Mouse (Mus musculus): ENCODE data around the gene Ppp1r8. TPM values are rescaled to one million over a fixed set of nuclear protein-coding genes. Genes with fewer than 3 reads are reported as not detected.

Gene Ppp1r8
- polyA plus RNA-seq, 1 experiment from 2014 or later, result 101 TPM

DNA sequence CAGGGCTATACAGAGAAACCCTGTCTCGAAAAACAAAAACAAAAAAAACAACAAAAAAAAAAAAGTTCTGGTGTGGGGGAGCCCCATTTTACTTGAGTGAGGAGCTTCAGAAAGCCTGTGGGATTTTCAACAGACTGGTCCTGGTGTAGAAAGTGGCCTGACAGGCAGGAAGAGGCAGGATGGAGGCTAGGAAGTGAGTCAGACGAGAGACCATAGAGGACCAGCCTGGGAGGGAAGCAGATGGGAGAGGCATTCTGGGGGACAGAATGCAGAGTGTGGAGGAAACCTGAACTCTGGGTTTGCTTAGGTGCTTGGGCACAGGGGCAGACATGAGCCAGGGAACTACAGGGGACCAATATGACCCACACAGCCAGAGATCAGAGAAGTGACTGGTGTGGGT is 26.1 kb downstream of the Ppp1r8 start:
- H3K27ac ChIP-seq (ENCODE audit: low read depth, low read length), result no peak overlapping the region
- no peaks in the 10 kb centered on the region for H3K36me3 ChIP-seq (ENCODE audit: control insufficient read depth, insufficient read depth, low read length)
- DNase-seq (ENCODE audit: low spot score), result no peak
- 78% methylated on average over 2 of the region's 2 CpGs for WGBS
- H3K9ac ChIP-seq (ENCODE audit: low read length), result no peak overlapping the region
- no peak overlapping the region for H3K4me2 ChIP-seq (ENCODE audit: low read depth)
- H3K4me1 ChIP-seq (ENCODE audit: control insufficient read depth, insufficient read depth, low read length), result no peaks in the 10 kb centered on the region
- H3K4me3 ChIP-seq (ENCODE audit: low read depth, low read length), result no peak overlapping the region
- ATAC-seq (ENCODE audit: insufficient read depth, low FRiP score, low TSS enrichment), result no peak
- H3K27me3 ChIP-seq (ENCODE audit: control insufficient read depth, insufficient read depth, low read length), result no peaks in the 10 kb centered on the region
- no peaks in the 10 kb centered on the region; the same call in 1 of the 2 replicates for H3K9me3 ChIP-seq (ENCODE audit: control insufficient read depth, low read length)

DNA sequence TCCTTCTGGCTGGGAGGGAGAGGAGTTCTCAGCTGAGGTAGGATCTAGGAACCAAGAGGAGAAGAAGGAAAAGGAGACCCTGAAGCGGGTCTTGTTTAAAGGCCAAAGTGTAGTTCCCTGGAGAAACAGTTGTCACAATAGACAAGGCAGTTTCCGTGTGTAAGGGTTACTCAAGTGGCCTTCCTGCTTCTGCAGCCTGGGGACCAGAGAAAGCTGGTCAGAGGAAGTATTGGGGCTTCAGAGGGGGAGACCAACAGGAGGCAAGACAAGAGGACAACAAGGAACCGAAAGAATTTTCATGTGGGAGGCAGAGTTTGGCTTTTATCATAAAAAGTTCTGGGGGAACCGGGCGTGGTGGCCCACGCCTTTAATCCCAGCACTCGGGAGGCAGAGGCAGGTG is 26.6 kb downstream of the Ppp1r8 start:
- DNase-seq (ENCODE audit: low spot score), result no peak
- Histone ChIP-seq H3K36me3 (ENCODE audit: control insufficient read depth, insufficient read depth, low read length) (no peaks in the 10 kb centered on the region), H3K27ac (ENCODE audit: low read depth, low read length) (no peak overlapping the region), H3K9me3 (ENCODE audit: control insufficient read depth, low read length) (no peaks in the 10 kb centered on the region; the same call in 1 of the 2 replicates), H3K9ac (ENCODE audit: low read length) (no peak overlapping the region), H3K4me3 (ENCODE audit: low read depth, low read length) (no peak overlapping the region), H3K4me2 (ENCODE audit: low read depth) (no peak overlapping the region), H3K4me1 (ENCODE audit: control insufficient read depth, insufficient read depth, low read length) (no peaks in the 10 kb centered on the region), H3K27me3 (ENCODE audit: control insufficient read depth, insufficient read depth, low read length) (no peaks in the 10 kb centered on the region)
- 80% methylated on average over 7 of the region's 7 CpGs for WGBS
- no peak for ATAC-seq (ENCODE audit: insufficient read depth, low FRiP score, low TSS enrichment)

DNA sequence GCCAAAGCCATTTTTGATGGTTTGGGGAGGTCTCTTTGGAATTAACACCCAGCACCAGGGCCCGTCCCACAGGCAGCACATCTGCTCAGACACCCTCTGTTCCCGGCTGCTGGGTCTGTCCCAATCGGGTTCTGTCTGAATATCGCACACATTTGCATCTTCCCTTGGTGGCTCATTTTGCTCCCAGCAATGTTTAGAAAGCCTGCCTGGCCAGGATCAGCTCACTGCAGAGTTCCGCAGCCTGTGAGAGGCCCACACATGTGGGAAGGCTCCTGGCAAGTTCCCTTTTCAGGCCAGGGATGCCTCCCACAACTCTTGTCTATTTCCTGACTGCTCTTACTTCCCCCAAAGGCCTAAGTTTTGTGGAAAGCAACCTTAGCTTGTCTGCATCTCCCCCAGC is 33.3 kb downstream of the Ppp1r8 start:
- Histone ChIP-seq H3K4me1 (ENCODE audit: control insufficient read depth, insufficient read depth, low read length) (no peaks in the 10 kb centered on the region), H3K9ac (ENCODE audit: low read length) (no peak overlapping the region), H3K4me2 (ENCODE audit: low read depth) (no peak overlapping the region), H3K4me3 (ENCODE audit: low read depth, low read length) (no peak overlapping the region), H3K9me3 (ENCODE audit: control insufficient read depth, low read length) (no peaks in the 10 kb centered on the region), H3K27ac (ENCODE audit: low read depth, low read length) (no peak overlapping the region), H3K27me3 (ENCODE audit: control insufficient read depth, insufficient read depth, low read length) (no peaks in the 10 kb centered on the region), H3K36me3 (ENCODE audit: control insufficient read depth, insufficient read depth, low read length) (no peaks in the 10 kb centered on the region)
- 95% methylated on average over 5 of the region's 5 CpGs for WGBS
- DNase-seq (ENCODE audit: low spot score) (no peak), ATAC-seq (ENCODE audit: insufficient read depth, low FRiP score, low TSS enrichment) (no peak)

DNA sequence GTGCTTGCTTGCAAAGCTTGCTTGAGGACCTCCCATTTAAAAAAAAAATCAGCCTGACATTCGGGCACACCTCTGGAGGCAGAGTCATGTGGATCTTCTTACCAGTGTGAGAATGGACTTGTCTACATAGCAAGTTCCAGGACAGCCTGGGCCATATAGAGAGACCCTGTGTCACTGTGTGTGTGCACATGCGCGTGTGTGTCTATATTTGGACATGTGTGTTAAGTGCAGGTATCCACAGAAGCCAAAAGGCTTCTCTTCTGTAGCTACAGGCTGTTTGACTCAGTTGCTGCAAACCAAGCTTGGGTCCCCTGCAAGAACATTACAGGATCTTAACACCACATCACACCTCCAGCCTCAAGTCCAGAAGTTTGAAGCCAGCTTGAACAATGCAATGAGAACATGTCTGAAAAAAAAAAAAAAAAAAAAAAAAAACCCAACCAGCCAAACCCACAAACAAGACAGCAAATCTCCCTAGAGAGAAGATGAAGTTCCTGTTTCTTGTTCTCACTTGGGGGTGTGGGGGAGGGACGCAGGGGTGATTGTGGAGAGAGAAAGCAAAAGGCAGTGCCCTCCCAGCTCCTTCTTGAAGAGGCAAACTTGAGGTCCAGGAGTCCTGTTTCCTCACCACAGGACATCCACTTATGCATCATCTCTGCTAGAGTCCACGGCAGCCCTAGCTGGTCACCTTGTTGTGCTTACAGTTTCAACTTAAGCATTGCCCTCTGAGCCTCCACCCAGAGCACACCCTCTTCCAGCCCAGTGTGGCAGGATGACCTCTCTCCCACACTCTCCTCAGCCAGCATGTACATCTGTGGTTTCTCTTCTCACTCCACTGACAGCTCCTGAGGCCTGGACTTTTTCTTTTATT is 35.0 kb downstream of the Ppp1r8 start:
- no peak overlapping the region for H3K27ac ChIP-seq (ENCODE audit: low read depth, low read length)
- no peaks in the 10 kb centered on the region for H3K4me1 ChIP-seq (ENCODE audit: control insufficient read depth, insufficient read depth, low read length)
- DNase-seq (ENCODE audit: low spot score), result no peak
- no peak overlapping the region for H3K4me2 ChIP-seq (ENCODE audit: low read depth)
- 79% methylated on average over 5 of the region's 5 CpGs for WGBS
- no peaks in the 10 kb centered on the region for H3K9me3 ChIP-seq (ENCODE audit: control insufficient read depth, low read length)
- H3K4me3 ChIP-seq (ENCODE audit: low read depth, low read length), result no peak overlapping the region
- H3K27me3 ChIP-seq (ENCODE audit: control insufficient read depth, insufficient read depth, low read length), result no peaks in the 10 kb centered on the region
- ATAC-seq (ENCODE audit: insufficient read depth, low FRiP score, low TSS enrichment), result no peak
- H3K36me3 ChIP-seq (ENCODE audit: control insufficient read depth, insufficient read depth, low read length), result no peaks in the 10 kb centered on the region
- no peak overlapping the region for H3K9ac ChIP-seq (ENCODE audit: low read length)

DNA sequence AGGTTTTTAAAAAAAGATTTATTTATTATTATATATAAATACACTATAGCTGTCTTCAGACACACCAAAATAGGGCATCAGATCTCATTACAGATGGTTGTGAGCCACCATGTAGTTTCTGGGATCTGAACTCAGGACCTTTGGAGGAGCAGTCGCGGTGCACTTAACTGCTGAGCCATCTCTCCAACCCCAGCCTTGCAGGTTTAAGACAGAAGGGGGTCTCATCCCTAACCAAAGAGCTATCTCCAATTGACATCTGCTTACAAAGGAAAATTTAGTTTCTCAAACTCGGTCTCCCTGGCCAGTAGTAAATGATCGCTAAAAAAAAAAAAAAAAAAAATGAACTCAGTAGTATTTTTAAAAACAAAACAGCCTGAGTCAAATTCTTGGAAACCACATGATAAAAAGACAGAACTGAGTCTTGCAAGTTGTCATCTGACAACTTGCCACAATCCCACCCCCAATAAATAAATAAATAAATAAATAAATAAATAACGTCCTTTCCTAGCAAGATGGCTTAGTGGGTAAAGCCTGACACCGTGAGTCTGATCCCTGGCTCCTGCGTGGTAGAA is 36.3 kb downstream of the Ppp1r8 start:
- Histone ChIP-seq H3K36me3 (ENCODE audit: control insufficient read depth, insufficient read depth, low read length) (no peaks in the 10 kb centered on the region), H3K9ac (ENCODE audit: low read length) (no peak overlapping the region), H3K4me1 (ENCODE audit: control insufficient read depth, insufficient read depth, low read length) (no peaks in the 10 kb centered on the region), H3K4me3 (ENCODE audit: low read depth, low read length) (no peak overlapping the region), H3K27me3 (ENCODE audit: control insufficient read depth, insufficient read depth, low read length) (no peaks in the 10 kb centered on the region), H3K9me3 (ENCODE audit: control insufficient read depth, low read length) (no peaks in the 10 kb centered on the region), H3K4me2 (ENCODE audit: low read depth) (no peak overlapping the region), H3K27ac (ENCODE audit: low read depth, low read length) (no peak overlapping the region)
- DNase-seq (ENCODE audit: low spot score), result no peak
- ATAC-seq (ENCODE audit: insufficient read depth, low FRiP score, low TSS enrichment), result no peak
- WGBS, result 88% methylated on average over 7 of the region's 7 CpGs

DNA sequence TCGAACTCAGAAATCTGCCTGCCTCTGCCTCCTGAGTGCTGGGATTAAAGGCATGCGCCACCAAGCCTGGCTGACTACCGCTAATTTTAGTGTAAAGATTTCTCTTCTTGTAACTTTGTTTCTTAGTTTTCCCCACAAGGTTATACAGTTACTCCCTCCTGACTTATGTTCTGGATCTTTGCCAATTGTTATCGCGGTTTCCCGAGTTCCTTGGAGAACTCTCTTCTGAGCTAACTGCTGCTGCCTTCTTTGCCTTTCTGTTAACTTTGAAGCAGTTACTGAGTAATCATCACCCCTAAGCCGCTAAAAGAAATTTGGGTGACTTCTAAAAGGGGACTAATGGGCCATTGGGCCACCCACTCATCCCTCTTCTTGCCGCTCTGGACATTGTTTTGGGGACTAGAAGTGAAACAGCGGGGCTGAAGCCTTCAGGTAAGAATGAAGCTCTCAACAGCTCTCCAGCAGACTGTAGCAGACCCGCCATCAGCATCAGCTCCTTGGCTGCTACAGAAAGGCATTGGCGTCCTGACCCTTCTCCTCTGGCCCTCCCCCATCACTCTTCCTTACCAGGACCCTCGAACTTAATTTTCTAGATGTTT is 37.3 kb downstream of the Ppp1r8 start:
- H3K36me3 ChIP-seq (ENCODE audit: control insufficient read depth, insufficient read depth, low read length), result no peaks in the 10 kb centered on the region
- H3K9ac ChIP-seq (ENCODE audit: low read length), result no peak overlapping the region
- no peak overlapping the region for H3K4me2 ChIP-seq (ENCODE audit: low read depth)
- H3K9me3 ChIP-seq (ENCODE audit: control insufficient read depth, low read length), result no peaks in the 10 kb centered on the region
- H3K4me3 ChIP-seq (ENCODE audit: low read depth, low read length), result no peak overlapping the region
- no peak for ATAC-seq (ENCODE audit: insufficient read depth, low FRiP score, low TSS enrichment)
- 93% methylated on average over 12 of the region's 12 CpGs for WGBS
- H3K27me3 ChIP-seq (ENCODE audit: control insufficient read depth, insufficient read depth, low read length), result no peaks in the 10 kb centered on the region
- H3K27ac ChIP-seq (ENCODE audit: low read depth, low read length), result no peak overlapping the region
- no peak for DNase-seq (ENCODE audit: low spot score)
- no peaks in the 10 kb centered on the region for H3K4me1 ChIP-seq (ENCODE audit: control insufficient read depth, insufficient read depth, low read length)

DNA sequence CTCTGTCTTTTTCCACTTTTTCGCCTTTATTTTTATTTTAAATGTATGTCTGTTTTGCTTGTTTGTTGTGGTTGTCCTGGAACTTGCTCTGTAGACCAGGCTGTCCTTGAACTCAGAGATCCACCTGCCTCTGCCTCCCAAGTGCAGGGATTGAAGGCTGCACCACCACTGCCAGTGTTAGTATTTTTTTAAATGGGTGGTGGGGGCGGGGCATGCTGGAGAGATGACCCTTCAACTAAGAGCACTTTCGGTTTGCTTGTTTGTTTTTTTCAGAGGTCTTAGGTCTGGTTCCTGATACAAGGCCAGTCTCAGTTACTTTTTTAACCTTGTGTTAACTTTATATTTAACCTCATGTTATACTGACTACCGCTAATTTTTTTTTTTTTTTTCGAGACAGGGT is 37.8 kb downstream of the Ppp1r8 start:
- Histone ChIP-seq H3K4me3 (ENCODE audit: low read depth, low read length) (no peak overlapping the region), H3K4me2 (ENCODE audit: low read depth) (no peak overlapping the region), H3K9me3 (ENCODE audit: control insufficient read depth, low read length) (no peaks in the 10 kb centered on the region), H3K9ac (ENCODE audit: low read length) (no peak overlapping the region), H3K27ac (ENCODE audit: low read depth, low read length) (no peak overlapping the region), H3K36me3 (ENCODE audit: control insufficient read depth, insufficient read depth, low read length) (no peaks in the 10 kb centered on the region), H3K27me3 (ENCODE audit: control insufficient read depth, insufficient read depth, low read length) (no peaks in the 10 kb centered on the region), H3K4me1 (ENCODE audit: control insufficient read depth, insufficient read depth, low read length) (no peaks in the 10 kb centered on the region)
- DNase-seq (ENCODE audit: low spot score) (no peak), ATAC-seq (ENCODE audit: insufficient read depth, low FRiP score, low TSS enrichment) (no peak)
- 76% methylated on average over 5 of the region's 5 CpGs for WGBS

DNA sequence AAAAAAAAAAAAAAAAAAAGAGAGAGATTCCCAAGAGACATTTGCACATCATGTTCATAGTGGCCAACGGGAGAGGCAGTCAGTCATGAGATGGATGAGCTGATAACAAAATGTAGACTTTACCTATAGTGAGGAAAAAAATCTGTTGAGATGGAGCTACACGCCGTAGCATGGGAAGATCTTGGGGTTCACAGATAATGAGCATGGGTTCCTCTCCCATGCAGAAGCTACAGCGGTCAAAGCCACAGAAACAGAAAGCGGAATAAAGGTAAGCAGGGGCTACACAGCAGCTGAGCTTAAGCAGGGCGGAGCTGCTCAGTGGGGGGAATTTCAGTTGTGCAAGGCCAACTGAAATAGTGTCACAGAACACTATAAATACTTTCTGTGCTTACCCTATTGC is 38.6 kb downstream of the Ppp1r8 start:
- no peak for DNase-seq (ENCODE audit: low spot score)
- ATAC-seq (ENCODE audit: insufficient read depth, low FRiP score, low TSS enrichment), result no peak
- Histone ChIP-seq H3K27me3 (ENCODE audit: control insufficient read depth, insufficient read depth, low read length) (no peaks in the 10 kb centered on the region), H3K27ac (ENCODE audit: low read depth, low read length) (no peak overlapping the region), H3K4me2 (ENCODE audit: low read depth) (no peak overlapping the region), H3K4me1 (ENCODE audit: control insufficient read depth, insufficient read depth, low read length) (no peaks in the 10 kb centered on the region), H3K9ac (ENCODE audit: low read length) (no peak overlapping the region), H3K36me3 (ENCODE audit: control insufficient read depth, insufficient read depth, low read length) (no peaks in the 10 kb centered on the region), H3K9me3 (ENCODE audit: control insufficient read depth, low read length) (no peaks in the 10 kb centered on the region), H3K4me3 (ENCODE audit: low read depth, low read length) (no peak overlapping the region)
- 92% methylated on average over 6 of the region's 6 CpGs for WGBS

DNA sequence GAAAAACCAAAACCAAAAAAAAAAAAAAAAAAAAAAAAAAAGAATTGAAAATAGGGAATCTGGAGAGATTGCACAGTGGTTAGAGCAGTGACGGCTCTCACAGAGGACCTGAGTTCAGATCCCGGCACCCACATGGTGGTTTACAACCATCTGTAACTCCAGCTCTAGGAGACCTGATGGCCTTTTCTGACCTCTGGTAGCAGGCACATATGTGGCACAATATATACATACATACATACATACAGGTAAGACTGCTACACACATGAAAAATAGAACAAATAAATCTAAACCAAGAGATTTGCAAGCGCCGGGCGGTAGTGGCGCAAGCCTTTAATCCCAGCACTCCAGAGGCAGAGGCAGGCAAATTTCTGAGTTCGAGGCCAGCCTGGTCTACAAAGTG is 39.1 kb downstream of the Ppp1r8 start:
- no peaks in the 10 kb centered on the region for H3K4me1 ChIP-seq (ENCODE audit: control insufficient read depth, insufficient read depth, low read length)
- no peak overlapping the region for H3K27ac ChIP-seq (ENCODE audit: low read depth, low read length)
- no peaks in the 10 kb centered on the region for H3K36me3 ChIP-seq (ENCODE audit: control insufficient read depth, insufficient read depth, low read length)
- WGBS, result 96% methylated on average over 7 of the region's 7 CpGs
- no peaks in the 10 kb centered on the region for H3K27me3 ChIP-seq (ENCODE audit: control insufficient read depth, insufficient read depth, low read length)
- no peak overlapping the region for H3K4me3 ChIP-seq (ENCODE audit: low read depth, low read length)
- no peak overlapping the region for H3K4me2 ChIP-seq (ENCODE audit: low read depth)
- H3K9me3 ChIP-seq (ENCODE audit: control insufficient read depth, low read length), result no peaks in the 10 kb centered on the region
- DNase-seq (ENCODE audit: low spot score) (no peak), ATAC-seq (ENCODE audit: insufficient read depth, low FRiP score, low TSS enrichment) (no peak)
- no peak overlapping the region for H3K9ac ChIP-seq (ENCODE audit: low read length)

Measured in neural tube, embryonic 11.5 days (tissue).